Mouse (Mus musculus) G1E (cell line): ENCODE data around the gene Btbd35f25. TPM values are rescaled to one million over a fixed set of nuclear protein-coding genes. Genes with fewer than 3 reads are reported as not detected.
"Not testable (repeated sequence)": the region's sequence is repeated elsewhere in the genome, so short reads cannot be mapped to it uniquely, and the experiment has no call there.

Experiments used
- ATAC-seq: 2 replicates; pipeline ENCODE4 v1.8.0; 2016; ENCODE audit warnings: mild to moderate bottlenecking; ENCODE audit not compliant: insufficient number of reproducible peaks, poor library complexity, low FRiP score, severe bottlenecking; ENCODE audit errors: extremely low read depth
- DNase-seq: peaks from one replicate; pipeline ENCODE4 v3.0.0; 2012; ENCODE audit warnings: low spot score
- H3K27me3 ChIP-seq: 2 replicates; pipeline ENCODE4 v1.6.1; 2012; ENCODE audit warnings: mild to moderate bottlenecking, low read length, inconsistent platforms; ENCODE audit not compliant: insufficient read depth
- H3K36me3 ChIP-seq: replicated peaks from 2 replicates; pipeline ENCODE3; 2012; ENCODE audit warnings: mild to moderate bottlenecking, inconsistent platforms
- H3K4me1 ChIP-seq: 2 replicates; pipeline ENCODE4 v1.6.1; 2012; ENCODE audit warnings: low read depth, low read length, inconsistent platforms, mixed read lengths; ENCODE audit not compliant: insufficient read depth
- H3K4me3 ChIP-seq: 2 replicates; pipeline ENCODE4 v1.5.1; 2012; ENCODE audit warnings: low read depth, mild to moderate bottlenecking, inconsistent platforms, low read length, moderate library complexity, mixed read lengths
- H3K9me3 ChIP-seq: replicated peaks from 2 replicates; pipeline ENCODE4 v1.6.1; 2012; ENCODE audit warnings: inconsistent platforms
- CTCF ChIP-seq: IDR thresholded peaks from 2 replicates; pipeline ENCODE4 v1.5.1; 2012; ENCODE audit warnings: low read depth, low read length, inconsistent platforms, mixed read lengths
- GATA1 ChIP-seq: IDR thresholded peaks from 2 replicates; pipeline ENCODE4 v1.6.1; 2012; ENCODE audit warnings: borderline replicate concordance, low read length, inconsistent platforms, mixed read lengths
- GATA2 ChIP-seq: IDR thresholded peaks from 2 replicates; pipeline ENCODE4 v1.6.1; 2012; ENCODE audit warnings: low read depth, low read length, inconsistent platforms, borderline replicate concordance
- POLR2AphosphoS5 ChIP-seq: IDR thresholded peaks from 2 replicates; pipeline ENCODE4 v1.6.1; 2012; ENCODE audit warnings: low read depth, low read length, inconsistent platforms; ENCODE audit not compliant: insufficient replicate concordance
- TAL1 ChIP-seq: conservative IDR thresholded peaks from 2 replicates; pipeline ENCODE4 v1.6.1; 2012; ENCODE audit warnings: low read depth, low read length, inconsistent platforms, mixed read lengths
- polyA plus RNA-seq: library from polyadenylated mRNA; stranded (reverse); fragments of >175 nt; gene quantifications from 2 replicates; pipeline ENCODE4 v1.2.3, GENCODE M21; 2012
- total RNA-seq, 2 experiments: library from RNA; stranded (forward) in 1 of 2; stranded (reverse) in 1 of 2; fragments of 200-1000 nt in 1 of 2; fragments of >200 nt in 1 of 2; fragmentation: Nextera tagmentation in 1 of 2; gene quantifications; 2 replicates each; pipeline ENCODE4 v1.2.3; 2014 to 2017

The Btbd35f25 gene
- not detected in 2 replicates for total RNA-seq (2014; fragmentation: Nextera tagmentation)
- not detected in 2 replicates for total RNA-seq (2017)
- polyA plus RNA-seq, result not detected in 2 replicates

DNA sequence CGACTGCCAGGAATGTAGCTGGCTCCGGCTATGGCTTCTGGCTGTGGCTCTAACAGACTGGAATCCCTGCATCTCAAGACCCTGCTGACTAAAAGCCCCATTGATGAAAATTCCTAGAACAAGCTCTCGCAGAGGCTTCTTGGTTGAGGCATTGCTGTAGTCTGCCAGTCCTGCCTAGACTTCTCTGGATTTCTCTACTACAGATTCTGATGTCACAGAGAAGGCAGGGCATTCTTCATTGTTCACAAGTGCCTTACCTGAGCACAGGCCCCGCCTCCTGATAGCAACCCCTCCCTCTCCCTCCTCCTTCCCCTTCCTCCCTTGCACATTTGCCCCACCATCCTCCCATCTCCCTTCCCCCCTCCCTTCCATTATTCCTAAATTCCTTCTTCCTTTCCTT is at the start of gene Btbd35f25:
Btbd35f25 (minus strand) TSS at position 101 of the 400 bp plus-strand sequence.
- DNase-seq, H3K27me3 ChIP-seq, ATAC-seq, H3K4me3 ChIP-seq, H3K9me3 ChIP-seq, H3K4me1 ChIP-seq, H3K36me3 ChIP-seq: not testable (repeated sequence)

DNA sequence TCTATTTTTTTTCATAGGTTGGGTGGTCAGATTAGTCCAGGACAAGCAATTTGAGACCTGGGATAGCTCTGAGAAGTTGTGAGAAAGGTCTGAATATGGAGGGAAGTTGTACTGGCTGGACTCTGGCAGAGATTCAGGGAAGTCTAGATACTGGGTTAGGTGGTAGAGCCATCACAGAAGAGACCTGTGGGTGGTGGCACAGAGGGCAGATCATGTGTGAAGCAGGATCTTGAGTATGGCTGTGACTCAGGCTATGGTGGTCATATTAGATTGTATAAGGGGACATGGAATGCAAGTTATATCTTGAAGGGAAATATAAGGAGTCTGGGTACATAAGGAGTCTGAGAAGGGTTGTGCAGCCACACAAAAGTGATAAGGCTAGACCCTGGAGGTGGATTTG is 49.3 kb upstream of the Btbd35f25 start:
- ATAC-seq (no peak), DNase-seq (no peak)
- H3K9me3 ChIP-seq, result peaks cover 7% of the 10 kb centered on the region; the same call in 1 of the 2 replicates
- H3K4me1 ChIP-seq, result no peaks in the 10 kb centered on the region
- TF ChIP-seq POLR2AphosphoS5, result no peak
- no peak for TF ChIP-seq TAL1
- TF ChIP-seq CTCF, result no peak
- TF ChIP-seq GATA2, result no peak
- no peak for TF ChIP-seq GATA1
- no peaks in the 10 kb centered on the region for H3K36me3 ChIP-seq
- H3K27me3 ChIP-seq, result no peaks in the 10 kb centered on the region
- no peak overlapping the region for H3K4me3 ChIP-seq

DNA sequence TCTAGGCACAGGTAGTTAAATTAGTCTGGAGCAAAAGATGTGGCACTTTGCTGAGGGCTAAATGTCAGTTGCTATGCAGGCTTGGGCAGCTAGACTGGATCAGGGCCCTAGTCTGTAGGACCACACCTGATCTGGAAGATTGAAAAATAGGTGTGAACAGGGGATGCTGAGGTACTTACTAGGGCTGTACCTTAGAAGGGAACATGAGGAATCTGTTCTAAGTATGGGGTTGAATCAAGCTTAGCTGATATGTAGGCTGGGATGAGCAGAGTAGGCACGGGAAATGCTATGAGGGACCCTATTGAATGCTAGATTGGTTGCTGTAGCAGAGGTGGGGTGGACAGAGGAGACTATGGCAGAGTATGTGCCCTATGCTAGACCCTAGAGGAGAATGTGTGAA is 47.0 kb upstream of the Btbd35f25 start:
- H3K36me3 ChIP-seq, result no peaks in the 10 kb centered on the region
- DNase-seq, result no peak
- no peak overlapping the region for H3K4me3 ChIP-seq
- no peak for ATAC-seq
- no peaks in the 10 kb centered on the region for H3K4me1 ChIP-seq
- no peak for TF ChIP-seq POLR2AphosphoS5
- no peak for TF ChIP-seq TAL1
- no peak for TF ChIP-seq GATA1
- no peak for TF ChIP-seq CTCF
- TF ChIP-seq GATA2, result no peak
- peaks cover 7% of the 10 kb centered on the region; the same call in 1 of the 2 replicates for H3K9me3 ChIP-seq
- no peaks in the 10 kb centered on the region for H3K27me3 ChIP-seq

DNA sequence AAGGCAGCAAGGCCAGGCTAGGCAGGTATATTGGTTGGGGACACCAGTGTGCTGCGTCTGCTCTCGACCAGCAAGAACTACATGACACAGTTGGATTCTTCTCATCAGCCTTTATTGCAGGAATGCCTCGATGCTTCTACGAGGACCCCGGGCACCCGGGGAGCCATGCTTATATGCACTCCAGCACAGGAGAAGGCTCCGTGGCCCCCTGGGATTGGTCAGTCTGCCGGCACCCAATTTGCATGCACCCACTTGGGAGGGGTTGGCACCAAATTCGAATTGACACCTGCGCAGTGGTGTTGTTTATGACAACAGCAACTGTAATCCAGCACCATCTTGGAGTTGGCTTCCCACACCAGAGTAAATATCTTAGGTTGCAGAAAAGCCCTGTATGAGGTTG is 28.1 kb upstream of the Btbd35f25 start:
- ATAC-seq, result no peak
- DNase-seq, result no peak
- H3K27me3 ChIP-seq, result no peaks in the 10 kb centered on the region
- H3K4me3 ChIP-seq, result no peak overlapping the region
- H3K36me3 ChIP-seq, result no peaks in the 10 kb centered on the region
- no peaks in the 10 kb centered on the region for H3K4me1 ChIP-seq
- 0 out of 2 replicates have a peak, but pooled peaks cover 5% of the 10 kb centered on the region for H3K9me3 ChIP-seq
- TF ChIP-seq POLR2AphosphoS5, result no peak
- no peak for TF ChIP-seq CTCF
- no peak for TF ChIP-seq GATA2
- TF ChIP-seq TAL1, result no peak
- TF ChIP-seq GATA1, result no peak

DNA sequence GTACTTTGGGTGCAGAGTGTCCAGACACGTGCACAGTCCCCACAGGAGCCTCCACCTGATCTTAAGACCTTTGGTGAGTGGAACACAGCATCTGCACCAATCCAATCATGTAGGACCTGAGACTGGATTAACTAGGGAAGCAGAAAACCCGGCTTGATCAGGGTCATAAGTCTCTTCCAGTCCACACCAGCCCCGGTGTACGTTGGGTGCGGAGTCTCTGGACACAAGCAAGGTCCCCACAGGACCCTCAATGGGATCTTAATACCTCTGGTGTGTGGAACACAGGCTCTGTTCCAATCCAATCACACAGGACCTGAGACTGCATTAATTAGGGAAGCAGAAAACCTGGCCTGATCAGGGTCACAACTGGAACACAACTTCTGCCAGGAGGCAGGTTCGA is 20.0 kb upstream of the Btbd35f25 start:
- H3K9me3 ChIP-seq, result peaks cover 3% of the 10 kb centered on the region; the same call in 1 of the 2 replicates
- H3K4me1 ChIP-seq, result no peaks in the 10 kb centered on the region
- DNase-seq (no peak), ATAC-seq (no peak)
- no peak overlapping the region for H3K4me3 ChIP-seq
- H3K36me3 ChIP-seq, result no peaks in the 10 kb centered on the region
- H3K27me3 ChIP-seq, result no peaks in the 10 kb centered on the region
- TF ChIP-seq TAL1 (no peak), CTCF (no peak), POLR2AphosphoS5 (no peak), GATA1 (no peak), GATA2 (no peak)

Other genes starting within 250 kb of the Btbd35f25 start
- not detected in 2 replicates for gene Gm21883, start 142.9 kb downstream of the Btbd35f25 start, total RNA-seq (2014; fragmentation: Nextera tagmentation)
- not detected in 2 replicates for gene Gm21883, start 142.9 kb downstream of the Btbd35f25 start, total RNA-seq (2017)
- gene Gm21883, start 142.9 kb downstream of the Btbd35f25 start, polyA plus RNA-seq, result not detected in 2 replicates
- gene Spin2e, start 98.2 kb downstream of the Btbd35f25 start, total RNA-seq (2014; fragmentation: Nextera tagmentation), result not detected in 2 replicates
- 0.29 and 0.38 TPM in 2 replicates for gene Spin2e, start 98.2 kb downstream of the Btbd35f25 start, total RNA-seq (2017)
- gene Spin2e, start 98.2 kb downstream of the Btbd35f25 start, polyA plus RNA-seq, result not detected in 2 replicates
- gene Gm21637, start 244.9 kb upstream of the Btbd35f25 start, total RNA-seq (2014; fragmentation: Nextera tagmentation), result not detected in 2 replicates
- gene Gm21637, start 244.9 kb upstream of the Btbd35f25 start, total RNA-seq (2017), result 0.29 and 0.38 TPM in 2 replicates
- gene Gm21637, start 244.9 kb upstream of the Btbd35f25 start, polyA plus RNA-seq, result not detected in 2 replicates